Mouse (Mus musculus) Patski (cell line): Measurements from ENCODE around the gene Ugt2b37. TPM values are rescaled to one million over a fixed set of nuclear protein-coding genes. Genes with fewer than 3 reads are reported as not detected.
"Not testable (repeated sequence)": the region's sequence is repeated elsewhere in the genome, so short reads cannot be mapped to it uniquely, and the experiment has no call there.

Experiments
- ATAC-seq: fragments of 100-300 bp; one replicate; pipeline ENCODE4 v1.8.0; 2021
- CTCF ChIA-PET: fragments of 350-600 bp; sonication (Branson Sonifier 250); formaldehyde crosslinking; loops from one replicate; lab custom pipeline; 2022; ENCODE audit warnings: inconsistent platforms; lab: Charles Lee
- POLR2A ChIA-PET: fragments of 350-600 bp; sonication (Branson Sonifier 250); formaldehyde crosslinking; loops from one replicate; lab custom pipeline; 2022; ENCODE audit warnings: antibody characterized with exemption, inconsistent platforms; lab: Charles Lee
- DNase-seq: peaks from one replicate; pipeline ENCODE4 v3.0.0-alpha.2; 2011; ENCODE audit warnings: low read depth, low spot score
- H3K27me3 ChIP-seq: fragments of 371-371 bp; one replicate; pipeline ENCODE4 v1.5.1; 2021
- CTCF ChIP-seq: fragments of 100-300 bp; IDR thresholded peaks from one replicate; pipeline ENCODE4 v1.5.1; 2021
- in situ Hi-C: fragments of 300-500 bp; cut with MboI; formaldehyde crosslinking; loops from 3 replicates; pipeline ENCODE4 v1.11.1; 2018; ENCODE audit warnings: low pct_unique_long_range_greater_than_20kb, mixed read lengths
- polyA plus RNA-seq: library from polyadenylated mRNA; unstranded; gene quantifications from one replicate; pipeline ENCODE4 v1.2.3, GENCODE M21; 2021

The Ugt2b37 gene
- 4.2 TPM for polyA plus RNA-seq

- DNase-seq, H3K27me3 ChIP-seq, in situ Hi-C loops, POLR2A ChIA-PET, ATAC-seq: not testable (repeated sequence)
- CTCF ChIA-PET = interaction anchor here (1.7 kb wide), 1 partner anchor 10 kb away, joined by 4 read pairs; no protein-coding TSS in a partner anchor
Measured at GRCm38 (mm10) chr5:87254676-87255075, at the start of gene Ugt2b37. Ugt2b37 (minus strand) TSS chr5:87254804.

GRCm38 (mm10) chr5:87286180-87286579 lies 31.6 kb upstream of the Ugt2b37 start:
- in situ Hi-C loops = loop anchor here (5.0 kb wide), 1 partner anchor 61 kb away; no protein-coding TSS in a partner anchor
- POLR2A ChIA-PET, CTCF ChIA-PET, ATAC-seq, DNase-seq, H3K27me3 ChIP-seq: not testable (repeated sequence)

GRCm38 (mm10) chr5:87275986-87276385 lies 21.4 kb upstream of the Ugt2b37 start:
- in situ Hi-C loops, ATAC-seq, POLR2A ChIA-PET, CTCF ChIA-PET, DNase-seq, H3K27me3 ChIP-seq: not testable (repeated sequence)

- no peak for ATAC-seq
- DNase-seq = no peak
- ChIA-PET POLR2A (no interaction called here), CTCF (no interaction called here)
- no peak for TF ChIP-seq CTCF
- no peaks in the 10 kb centered on the region for H3K27me3 ChIP-seq
- in situ Hi-C loops = no loop called here
Measured at GRCm38 (mm10) chr5:87275581-87275980, 21.0 kb upstream of the Ugt2b37 start.

DNA sequence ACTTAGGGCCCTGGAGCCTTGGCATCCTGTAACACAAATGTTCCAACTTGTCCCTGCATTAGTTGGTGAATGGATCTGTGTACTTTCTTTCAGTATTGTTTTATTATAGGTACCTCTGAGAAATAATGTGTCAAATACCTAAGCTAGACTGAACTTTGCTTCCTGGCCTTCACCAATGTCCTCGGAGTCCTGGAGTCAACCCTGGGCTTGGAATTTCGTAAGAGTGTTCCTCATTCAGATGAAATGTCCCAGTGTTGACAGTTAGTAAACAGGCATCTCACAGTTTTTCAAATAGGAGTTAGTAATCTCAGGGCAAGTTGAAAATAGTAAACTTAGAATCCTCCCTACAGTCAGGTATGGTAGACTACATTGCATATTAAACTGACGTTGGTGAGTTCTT lies 1.2 kb upstream of the Ugt2b37 start:
- ATAC-seq (no peak), DNase-seq (no peak)
- TF ChIP-seq CTCF = no peak
- in situ Hi-C loops = no loop called here
- H3K27me3 ChIP-seq = no peaks in the 10 kb centered on the region
- CTCF ChIA-PET = no interaction called here
- POLR2A ChIA-PET = no interaction called here

DNA sequence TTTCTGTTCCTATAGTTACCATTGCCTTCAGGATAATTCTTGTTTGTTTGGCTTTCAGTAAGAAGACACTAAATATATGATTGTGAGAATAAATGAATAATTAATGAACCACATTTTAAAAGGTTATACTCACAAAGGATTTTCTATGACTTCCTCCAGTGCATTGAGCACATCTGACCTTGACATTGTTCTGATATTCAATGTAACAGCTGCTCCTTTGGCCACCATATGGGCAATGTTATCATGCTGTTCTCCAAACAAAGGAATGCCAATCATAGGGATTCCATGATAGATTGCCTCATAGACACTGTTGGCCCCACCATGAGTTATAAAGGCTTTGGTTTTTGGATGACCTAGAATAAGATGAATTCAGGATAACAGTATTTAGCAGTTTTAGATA lies 12.5 kb downstream of the Ugt2b37 start:
- DNase-seq, ATAC-seq, in situ Hi-C loops, POLR2A ChIA-PET, H3K27me3 ChIP-seq, CTCF ChIA-PET: not testable (repeated sequence)

DNA sequence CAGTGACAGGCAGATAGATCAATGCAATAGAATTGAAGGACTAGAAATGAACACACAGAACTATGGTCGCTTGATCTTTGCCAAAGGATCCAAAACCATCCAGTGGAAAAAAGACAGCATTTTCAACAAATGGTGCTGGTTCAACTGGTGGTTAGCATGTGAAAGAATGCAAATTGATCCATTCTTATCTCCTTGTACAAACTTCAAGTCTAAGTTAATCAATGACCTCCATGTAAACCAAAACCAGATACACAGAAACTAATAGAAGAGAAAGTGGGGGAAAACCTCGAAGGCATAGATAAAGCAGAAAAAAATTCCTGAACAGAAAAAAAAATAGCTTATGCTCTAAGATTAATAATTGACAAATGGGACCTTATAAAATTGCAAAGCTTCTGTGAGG lies 58.2 kb downstream of the Ugt2b37 start:
- POLR2A ChIA-PET, DNase-seq, ATAC-seq, in situ Hi-C loops, H3K27me3 ChIP-seq, CTCF ChIA-PET: not testable (repeated sequence)

Other genes starting within 250 kb of the Ugt2b37 start
- not detected for gene Ugt2b36, start 162.2 kb downstream of the Ugt2b37 start, polyA plus RNA-seq
- gene Ugt2b5, start 114.5 kb downstream of the Ugt2b37 start, polyA plus RNA-seq = 4.1 TPM
- gene Ugt2a3, start 82.4 kb upstream of the Ugt2b37 start, polyA plus RNA-seq = 0.08 TPM
- 1.1 TPM for gene Ugt2b38, start 169.4 kb upstream of the Ugt2b37 start, polyA plus RNA-seq
- gene Ugt2a2, start 227.5 kb upstream of the Ugt2b37 start, polyA plus RNA-seq = not detected
- not detected for gene Gm43638, start 232.0 kb upstream of the Ugt2b37 start, polyA plus RNA-seq
- not detected for gene Ugt2a1, start 236.1 kb upstream of the Ugt2b37 start, polyA plus RNA-seq